Mouse (Mus musculus) hematopoietic stem cell, adult 5-6 weeks (primary cell): ENCODE results near the gene Slc26a9. TPM values are rescaled to one million over a fixed set of nuclear protein-coding genes. Genes with fewer than 3 reads are reported as not detected.

ENCODE experiments used
- ATAC-seq, 2 experiments: fragments of 125-278 bp in 1 of 2; replicated peaks in 1 of 2; 2 replicates each; pipeline ENCODE4 v1.8.0; 2016 to 2017; ENCODE audit warnings: inconsistent platforms in 2 of 2, mild to moderate bottlenecking in 2 of 2, moderate number of reproducible peaks in 2 of 2, low read depth in 1 of 2, moderate TSS enrichment in 1 of 2; ENCODE audit not compliant: low FRiP score in 2 of 2, poor library complexity in 2 of 2, severe bottlenecking in 2 of 2, insufficient read depth in 1 of 2, low TSS enrichment in 1 of 2
- total RNA-seq: library from RNA; stranded (forward); fragments of 172-1452, 232-1000 nt; gene quantifications from 2 replicates; pipeline ENCODE4 v1.2.3, GENCODE M21; 2017

The Slc26a9 gene
- total RNA-seq, 1 experiment from 2014 or later: not detected

DNA sequence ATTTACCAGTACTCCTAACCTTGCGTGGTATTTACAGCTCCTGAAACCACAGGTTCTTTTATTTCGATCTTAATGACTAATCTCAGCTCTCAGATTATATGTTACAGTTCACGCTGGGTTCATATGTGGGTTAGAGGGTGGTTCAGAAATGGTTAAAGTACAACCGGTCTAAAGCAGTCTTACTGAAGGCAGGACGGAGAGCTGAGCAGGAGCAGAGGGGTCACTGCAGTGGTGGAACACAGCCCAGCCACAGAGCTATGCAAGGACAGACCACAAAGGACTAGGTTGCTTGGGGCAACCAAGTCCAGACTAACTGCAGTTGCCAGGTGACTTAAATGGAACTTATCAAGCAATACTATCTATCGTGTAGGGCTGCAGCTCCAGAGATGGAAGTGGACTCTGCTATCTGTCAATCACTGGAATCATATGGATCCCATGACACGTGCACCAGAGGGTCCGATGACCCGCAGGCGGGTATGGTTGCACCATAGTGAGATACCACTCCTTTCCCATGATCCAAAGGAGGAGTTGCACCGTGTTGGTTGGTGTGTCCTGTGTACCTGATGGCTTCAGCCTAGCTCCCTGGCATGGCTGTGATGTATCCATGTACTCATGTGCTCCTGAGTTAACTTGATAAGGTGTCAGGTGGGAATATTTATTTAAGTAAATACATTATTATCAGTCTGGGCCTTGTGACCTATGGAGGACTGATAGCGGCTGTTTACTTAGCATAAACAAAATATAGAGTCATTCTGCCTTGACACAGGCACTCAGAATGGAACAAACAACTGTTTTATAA lies 13.0 kb upstream of the Slc26a9 start:
- no peak for ATAC-seq

GRCm38 (mm10) chr1:131733474-131734180 lies 10.2 kb upstream of the Slc26a9 start:
- no peak for ATAC-seq

- no peak for ATAC-seq
These were observed 9.1 kb upstream of the Slc26a9 start for GRCm38 (mm10) chr1:131734657-131735273.

DNA sequence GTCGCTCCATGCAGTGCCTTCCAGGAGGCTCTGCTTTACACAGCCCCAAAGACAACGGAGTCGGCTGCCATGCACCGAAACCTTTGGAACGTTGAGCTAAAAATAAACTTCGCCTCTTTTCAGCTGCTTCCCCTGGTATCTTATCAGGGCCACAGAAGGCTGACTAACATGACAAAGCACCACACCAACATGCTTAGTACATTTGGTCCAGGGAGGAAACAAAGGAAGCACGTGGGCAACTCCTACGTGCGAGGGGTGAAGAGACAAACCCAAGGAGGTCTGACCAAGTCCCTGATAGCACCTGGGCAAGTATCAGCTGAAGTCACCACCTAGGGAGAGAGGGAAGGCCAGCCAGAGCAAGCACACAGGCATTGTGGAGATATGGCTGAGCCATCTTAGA lies 7.3 kb upstream of the Slc26a9 start:
- peak; percentile 52 to 63; a peak in 3 of 4 replicates for ATAC-seq

DNA sequence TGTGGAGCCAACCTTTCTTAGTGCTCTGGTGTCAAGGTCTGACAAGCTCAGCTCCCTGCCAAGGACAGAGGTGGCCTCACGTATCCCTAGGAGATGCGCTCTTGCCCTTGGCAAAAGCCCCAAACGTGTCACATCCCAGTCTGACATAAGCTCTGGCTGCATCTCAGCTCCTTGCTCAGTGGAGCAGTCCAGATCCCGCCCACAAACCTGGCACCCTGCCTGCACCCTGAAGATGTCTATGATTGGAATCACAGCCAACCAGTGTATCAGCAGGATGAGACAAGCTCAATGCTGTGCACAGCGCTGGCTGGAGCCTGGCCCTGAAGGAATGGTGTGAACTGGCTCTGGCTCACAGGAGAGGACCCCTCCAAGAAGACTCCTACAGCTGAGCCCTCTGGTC lies 6.6 kb upstream of the Slc26a9 start:
- ATAC-seq: no peak

GRCm38 (mm10) chr1:131738760-131739159 lies 5.1 kb upstream of the Slc26a9 start:
- peak; percentile 56 to 60 for ATAC-seq

- no peak for ATAC-seq
These were observed 4.2 kb upstream of the Slc26a9 start for GRCm38 (mm10) chr1:131739481-131740160.

GRCm38 (mm10) chr1:131745391-131745790 lies 1.6 kb downstream of the Slc26a9 start:
- ATAC-seq: no peak

DNA sequence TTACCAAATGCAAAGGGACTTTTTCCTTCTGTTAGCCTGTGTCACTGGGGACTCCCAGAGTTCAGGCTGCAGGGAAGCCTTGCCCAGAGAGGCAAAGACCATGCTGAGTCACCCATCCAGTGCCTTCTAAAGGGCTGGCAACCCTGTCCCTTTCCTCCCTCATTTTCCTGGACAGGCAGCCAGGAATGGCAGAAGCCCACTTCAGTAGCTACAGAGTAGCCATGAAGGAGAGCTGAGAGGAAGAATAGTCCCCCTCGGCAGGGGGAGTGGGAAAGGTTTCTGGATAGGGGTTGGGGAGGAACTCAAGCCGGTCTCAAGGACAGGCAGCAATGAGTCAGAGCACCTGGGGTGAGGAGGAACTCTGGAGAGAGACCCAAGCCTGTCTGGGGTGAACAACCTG lies 3.9 kb downstream of the Slc26a9 start:
- no peak for ATAC-seq

GRCm38 (mm10) chr1:131748636-131749035 lies 4.8 kb downstream of the Slc26a9 start:
- ATAC-seq: no peak

DNA sequence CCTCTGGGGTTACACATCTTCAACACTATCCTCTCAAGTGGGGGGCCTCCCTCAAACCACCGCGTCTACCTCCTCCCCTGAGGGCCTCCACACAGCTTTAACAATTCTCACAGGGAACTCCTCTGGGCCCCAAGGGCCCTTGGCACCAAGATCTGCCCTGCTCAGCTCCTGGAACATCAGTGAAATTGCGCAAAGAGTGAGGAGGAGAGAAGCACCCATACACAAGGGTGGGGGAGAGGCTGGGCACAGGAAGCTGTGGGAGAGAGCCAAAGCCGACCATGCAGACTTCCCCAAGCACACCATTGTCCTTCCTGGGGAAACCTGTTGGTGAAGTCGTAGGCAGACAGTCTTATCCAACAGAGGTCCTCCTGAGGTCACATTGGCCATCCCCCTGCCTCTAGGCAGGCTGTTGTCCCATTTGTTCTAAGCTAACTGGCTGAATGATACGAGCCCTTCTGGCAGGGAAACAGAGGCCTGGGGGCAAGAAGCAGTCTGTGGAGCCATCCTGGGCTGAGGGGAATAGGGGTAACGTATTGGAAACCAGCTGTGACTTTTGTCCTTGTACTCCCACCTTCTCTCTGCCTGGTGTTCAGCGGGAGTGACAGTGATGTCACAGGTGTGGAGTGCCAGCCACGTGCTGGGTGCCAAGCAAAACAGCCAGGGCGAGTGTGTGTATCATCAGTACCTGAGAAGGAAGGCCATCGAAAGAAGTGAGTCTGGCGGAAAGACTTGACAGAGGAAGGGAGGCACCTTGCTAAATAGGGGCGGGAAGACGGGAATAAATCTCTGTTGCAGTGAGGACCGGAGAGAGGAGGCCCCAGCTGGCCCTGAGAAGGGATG lies 6.1 kb downstream of the Slc26a9 start:
- ATAC-seq: 0 out of 4 replicates have a peak, but pooled peaks have one; percentile 17 to 26

DNA sequence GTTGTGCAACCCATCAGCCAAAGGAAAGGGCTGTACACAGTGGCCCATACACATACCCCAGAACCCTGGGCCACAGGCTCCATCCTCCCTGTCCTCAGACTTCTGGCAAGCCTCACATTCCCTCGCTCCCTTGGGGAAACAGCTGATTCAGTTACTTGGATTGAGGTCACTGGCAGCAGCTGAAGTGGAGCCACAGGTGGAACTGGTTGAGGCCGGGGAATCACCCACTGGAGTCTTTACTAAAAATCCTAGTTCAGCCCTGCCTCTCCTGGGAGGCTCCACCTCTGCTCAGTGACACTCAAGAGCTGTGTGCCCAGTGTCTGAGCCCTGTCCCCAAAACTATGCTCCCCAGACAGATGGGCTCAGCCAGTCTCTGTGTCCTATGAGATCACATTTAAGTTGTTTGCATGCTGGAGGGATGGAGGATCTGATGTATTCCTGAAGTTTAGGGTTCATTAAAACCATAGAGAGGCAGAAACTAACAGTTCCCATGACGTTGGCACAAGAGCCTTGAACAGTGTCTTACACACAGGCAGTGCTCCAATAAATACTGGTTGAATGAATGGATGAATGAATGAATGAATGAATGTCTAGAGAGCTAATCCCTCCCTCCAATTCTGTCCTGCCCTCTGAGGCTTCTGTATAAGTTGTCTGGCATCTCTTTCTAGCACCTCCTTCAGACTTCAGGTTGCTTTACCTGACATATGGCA lies 7.5 kb downstream of the Slc26a9 start:
- ATAC-seq: no peak

DNA sequence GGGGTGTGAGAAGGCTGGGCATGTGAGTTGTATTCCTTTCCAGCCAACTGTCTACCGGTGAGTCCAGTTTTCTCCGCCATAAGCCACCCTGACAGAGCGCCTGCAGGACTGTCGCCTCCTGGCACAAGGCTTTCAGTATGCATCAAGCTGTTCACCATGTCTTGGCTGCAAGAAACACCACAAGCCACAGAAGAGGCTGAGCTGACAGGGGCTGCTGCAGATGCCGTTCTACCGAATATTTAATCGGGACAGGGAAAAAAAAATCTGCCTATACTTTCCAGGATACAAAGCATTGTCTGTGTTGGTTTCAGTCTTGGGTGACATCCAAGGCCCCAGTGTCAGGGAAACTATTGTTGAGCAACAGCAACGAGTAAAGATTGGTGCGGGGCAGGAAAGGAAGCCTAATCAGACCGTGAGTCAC lies 8.1 kb downstream of the Slc26a9 start:
- ATAC-seq: no peak

- peak; percentile 14 to 33; a peak in 2 of 4 replicates for ATAC-seq
These were observed 10.5 kb downstream of the Slc26a9 start for GRCm38 (mm10) chr1:131754212-131754829.

DNA sequence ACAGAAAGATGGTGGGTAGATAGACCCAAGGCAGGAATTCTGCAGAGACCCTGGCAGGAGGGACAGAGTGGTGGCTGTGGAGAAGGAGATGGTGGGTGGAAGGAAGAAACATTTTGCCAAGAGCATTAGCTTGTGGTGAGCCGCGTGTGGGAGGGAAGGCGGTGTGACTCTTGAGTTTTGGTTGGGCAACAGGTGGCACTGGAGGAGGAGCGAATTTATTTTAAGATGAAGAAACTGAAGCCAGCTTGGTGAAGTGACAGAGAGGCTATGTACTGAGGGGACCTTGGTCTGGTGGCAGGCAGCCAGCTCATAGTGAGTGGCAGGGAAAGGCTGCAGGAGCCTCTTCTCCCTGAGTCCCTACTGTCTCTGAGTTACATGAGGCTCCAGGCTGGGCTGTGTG lies 11.1 kb downstream of the Slc26a9 start:
- ATAC-seq: peak; percentile 62 to 75

GRCm38 (mm10) chr1:131757211-131757610 lies 13.4 kb downstream of the Slc26a9 start:
- no peak for ATAC-seq
